Mouse (Mus musculus) adipocyte (in vitro differentiated cells): ENCODE measurements around the gene Mgam.
"Not testable (repeated sequence)": the region's sequence is repeated elsewhere in the genome, so short reads cannot be mapped to it uniquely, and the experiment has no call there.

ENCODE experiments used
- DNase-seq: peaks from one replicate; pipeline ENCODE4 v3.0.0-alpha.2; 2016; ENCODE audit warnings: low spot score

Gene Mgam

DNA sequence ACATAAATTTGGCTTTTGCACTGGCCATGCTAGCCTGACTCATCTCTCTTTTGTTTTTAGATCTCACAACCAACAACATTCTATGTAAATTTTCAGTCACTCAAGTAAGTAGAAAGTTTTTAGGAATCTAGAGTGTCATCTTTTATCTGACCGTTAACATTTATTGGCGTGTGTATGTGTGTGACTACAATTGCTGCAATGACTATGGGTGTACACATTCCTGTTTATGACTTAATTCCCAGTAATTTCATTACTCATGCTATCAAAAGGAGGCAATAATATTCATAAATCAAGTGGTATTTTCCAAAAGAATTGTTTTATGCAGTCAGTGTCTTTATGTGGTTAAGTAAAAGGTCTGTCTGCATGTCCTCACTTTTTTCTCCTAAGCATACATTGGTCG is 110.9 kb downstream of the Mgam start:
- no peak for DNase-seq

- DNase-seq = not testable (repeated sequence)
These were observed 120.4 kb downstream of the Mgam start for GRCm38 (mm10) chr6:40749030-40749429.

GRCm38 (mm10) chr6:40755948-40756347 is 127.3 kb downstream of the Mgam start:
- DNase-seq = no peak

GRCm38 (mm10) chr6:40757346-40757745 is 128.7 kb downstream of the Mgam start:
- not testable (repeated sequence) for DNase-seq

- DNase-seq = no peak
These were observed 146.0 kb downstream of the Mgam start for GRCm38 (mm10) chr6:40774656-40775055.

DNA sequence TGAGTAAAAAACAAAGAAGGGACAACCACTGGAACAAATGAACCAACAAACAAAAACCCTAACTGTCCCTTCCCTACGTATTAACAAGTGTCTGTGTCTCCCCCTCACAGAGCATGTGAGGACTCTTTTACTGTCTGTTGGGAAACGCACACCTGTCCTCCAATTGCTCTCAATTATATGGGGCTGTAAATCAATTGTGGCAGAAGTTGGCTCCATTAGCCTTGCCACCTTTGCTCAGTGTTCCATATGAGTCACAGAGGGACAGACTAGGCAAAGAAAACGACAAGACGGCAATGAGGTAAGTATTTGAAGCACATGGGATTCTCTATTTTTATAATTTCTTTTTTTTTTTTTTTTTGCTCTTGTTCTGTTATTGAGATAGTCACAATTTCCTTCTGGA is 149.8 kb downstream of the Mgam start:
- DNase-seq = no peak

GRCm38 (mm10) chr6:40783637-40784036 is 155.0 kb downstream of the Mgam start:
- DNase-seq = peak; percentile 4

DNA sequence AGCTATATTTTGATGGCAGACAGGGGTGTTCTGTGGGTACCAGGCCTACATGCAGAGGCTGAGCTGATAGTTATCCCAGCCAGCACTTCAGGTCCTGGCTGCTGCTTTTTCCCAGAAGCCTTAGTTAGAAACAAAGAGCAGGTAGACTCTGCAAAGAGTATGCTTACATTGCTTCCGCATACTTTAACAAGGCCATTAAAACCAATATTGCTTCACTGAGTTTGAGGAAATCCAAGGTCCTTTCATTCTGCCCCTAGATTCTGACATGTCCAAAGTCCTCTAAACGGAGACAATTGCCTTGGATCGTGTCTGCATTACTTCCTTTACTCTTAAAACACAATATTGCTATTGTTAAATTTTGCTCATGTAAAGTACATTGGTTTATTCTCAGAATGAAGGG is 155.7 kb downstream of the Mgam start:
- DNase-seq = no peak

- no peak for DNase-seq
These were observed 166.6 kb downstream of the Mgam start for GRCm38 (mm10) chr6:40795077-40795812.

DNA sequence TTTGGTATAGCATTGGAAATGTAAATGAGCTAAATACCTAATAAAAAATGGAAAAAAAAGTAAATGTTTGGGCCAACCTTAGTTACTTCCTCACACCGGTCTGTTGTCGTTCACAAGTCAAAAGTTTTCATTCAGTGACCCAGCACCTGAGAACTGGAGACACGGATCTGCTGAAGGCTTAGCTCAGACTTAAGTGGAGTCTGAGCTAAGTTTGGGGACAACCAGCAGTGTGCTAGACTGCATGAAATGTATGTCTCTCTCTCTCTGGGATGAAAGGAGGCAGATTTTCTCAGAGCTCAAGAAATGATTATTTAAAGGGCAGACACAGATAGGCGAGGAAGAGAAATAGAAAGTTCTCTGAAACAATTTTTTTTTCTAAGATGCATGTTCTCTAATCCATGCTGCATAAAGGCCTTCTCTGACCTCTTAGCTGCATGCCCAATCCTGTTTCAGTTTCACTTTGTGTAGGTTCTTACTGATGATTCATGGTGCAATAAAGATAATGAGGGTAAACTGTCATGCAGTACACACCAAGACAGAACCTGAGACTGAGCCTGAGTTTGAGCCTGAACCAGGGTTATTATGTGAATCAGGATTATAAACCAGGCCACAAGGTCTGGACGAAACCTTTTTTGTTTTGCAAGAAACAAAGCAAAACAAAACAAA is 189.7 kb downstream of the Mgam start:
- peak; percentile 63 for DNase-seq
